Mouse (Mus musculus) MEL (cell line): ENCODE measurements around the gene Lmntd1.

Experiments used
- NELFE ChIP-seq: IDR thresholded peaks from 2 replicates; pipeline ENCODE4 v1.6.1; 2011; ENCODE audit warnings: low read depth, low read length, improper control_type of control experiment
- POLR2A ChIP-seq, 2 experiments: IDR thresholded peaks; 2 replicates each; pipeline ENCODE4 v1.6.1; 2011 to 2012; ENCODE audit warnings: low read length in 2 of 2, mild to moderate bottlenecking in 2 of 2, control low read depth in 1 of 2, improper control_type of control experiment in 1 of 2, low read depth in 1 of 2, moderate library complexity in 1 of 2; ENCODE audit not compliant: control insufficient read depth in 1 of 2, insufficient read depth in 1 of 2, poor library complexity in 1 of 2
- ZMIZ1 ChIP-seq: IDR thresholded peaks from 2 replicates; pipeline ENCODE4 v1.6.1; 2012; ENCODE audit warnings: low read depth, mild to moderate bottlenecking, inconsistent platforms, low read length, improper control_type of control experiment, moderate library complexity
- ZNF384 ChIP-seq: IDR thresholded peaks from 2 replicates; pipeline ENCODE4 v1.6.1; 2012; ENCODE audit warnings: low read depth, mild to moderate bottlenecking, inconsistent platforms, low read length, improper control_type of control experiment

GRCm38 (mm10) chr6:145522617-145523016 is 91.5 kb downstream of the Lmntd1 start:
- TF ChIP-seq POLR2A (IDR thresholded peaks at IDR 0.05; ENCODE audit: control insufficient read depth in 1 of 2, insufficient read depth in 1 of 2, low read depth in 1 of 2, low read length in 2 of 2, poor library complexity in 1 of 2) (no peak), ZMIZ1 (no peak), ZNF384 (no peak), NELFE (no peak)
